Mouse (Mus musculus) forebrain, embryonic 16.5 days (tissue): ENCODE results near the gene Nipbl. TPM values are rescaled to one million over a fixed set of nuclear protein-coding genes. Genes with fewer than 3 reads are reported as not detected.

Experiments
- polyA plus RNA-seq: library from polyadenylated mRNA; unstranded; fragments of >200 nt; fragmentation: Nextera tagmentation; extraction: Ambion mirVana; gene quantifications from 2 replicates; pipeline ENCODE4 v1.2.1, GENCODE M21; 2015

Gene Nipbl
- polyA plus RNA-seq, 1 experiment from 2014 or later: 18.1 TPM

Other genes with a start within 250 kb of the Nipbl start
- gene Gm2310, start 75.5 kb upstream of the Nipbl start, polyA plus RNA-seq: not detected in 2 replicates